Mouse (Mus musculus) left cerebral cortex, postnatal 36 days (tissue): Measurements from ENCODE around the gene Crtc1. TPM values are rescaled to one million over a fixed set of nuclear protein-coding genes. Genes with fewer than 3 reads are reported as not detected.

Source experiments
- total RNA-seq, 2 experiments: library from RNA; stranded (reverse); gene quantifications; 2 replicates each; pipeline ENCODE4 v1.2.3; 2021

Crtc1 gene
- total RNA-seq, 2 experiments from 2014 or later = 116 to 140 TPM

Other genes starting within 250 kb of the Crtc1 start
- 10 to 100 TPM; 29.7 to 45.9 TPM for gene Slc25a42, start 227.3 kb downstream of the Crtc1 start, total RNA-seq
- 100 to 1,000 TPM; 105 to 126 TPM for gene Sugp2, start 205.4 kb downstream of the Crtc1 start, total RNA-seq
- gene Armc6, start 205.1 kb downstream of the Crtc1 start, total RNA-seq = 10 to 100 TPM; 37.4 to 42.2 TPM
- gene Homer3, start 156.8 kb downstream of the Crtc1 start, total RNA-seq = 1 to 10 TPM; 9.1 to 9.6 TPM
- 10 to 100 TPM; 47.8 to 49.8 TPM for gene Ddx49, start 137.1 kb downstream of the Crtc1 start, total RNA-seq
- gene Cope, start 137.1 kb downstream of the Crtc1 start, total RNA-seq = 100 to 1,000 TPM; 124 to 139 TPM
- 100 to 1,000 TPM; 101 to 104 TPM for gene Cers1, start 123.8 kb downstream of the Crtc1 start, total RNA-seq
- 10 to 100 TPM; 15.3 to 23.7 TPM for gene Gdf1, start 109.8 kb downstream of the Crtc1 start, total RNA-seq
- 10 to 100 TPM; 59.2 to 66.3 TPM for gene Upf1, start 86.3 kb downstream of the Crtc1 start, total RNA-seq
- under 1 TPM; 0.25 to 0.88 TPM for gene Comp, start 66.0 kb downstream of the Crtc1 start, total RNA-seq
- 10 to 100 TPM; 43.6 to 44.6 TPM for gene Klhl26, start 37.4 kb upstream of the Crtc1 start, total RNA-seq
- gene Tmem59l, start 47.8 kb upstream of the Crtc1 start, total RNA-seq = 100 to 1,000 TPM; 279 to 317 TPM
- 1 to 10 TPM; 4.1 to 4.6 TPM for gene Crlf1, start 53.6 kb upstream of the Crtc1 start, total RNA-seq
- gene Rex1bd, start 67.2 kb upstream of the Crtc1 start, total RNA-seq = 100 to 1,000 TPM; 106 to 108 TPM
- gene Uba52, start 71.2 kb upstream of the Crtc1 start, total RNA-seq = 100 to 1,000 TPM; 828 to 997 TPM
- 100 to 1,000 TPM; 403 to 432 TPM for gene Fkbp8, start 88.1 kb upstream of the Crtc1 start, total RNA-seq
- 10 to 100 TPM; 45.0 to 49.7 TPM for gene Kxd1, start 88.4 kb upstream of the Crtc1 start, total RNA-seq
- gene Ell, start 99.9 kb upstream of the Crtc1 start, total RNA-seq = 10 to 100 TPM; 19.1 to 20.7 TPM
- 10 to 100 TPM; 47.5 to 53.0 TPM for gene Isyna1, start 154.8 kb upstream of the Crtc1 start, total RNA-seq
- 100 to 1,000 TPM; 257 to 265 TPM for gene Ssbp4, start 169.3 kb upstream of the Crtc1 start, total RNA-seq
- gene Lrrc25, start 176.6 kb upstream of the Crtc1 start, total RNA-seq = 1 to 10 TPM in 1 of 2 experiments, under 1 TPM in 1; 0.44 to 1.2 TPM
- not detected for gene Gdf15, start 192.9 kb upstream of the Crtc1 start, total RNA-seq
- 10 to 100 TPM; 11.6 to 17.2 TPM for gene Pgpep1, start 220.8 kb upstream of the Crtc1 start, total RNA-seq
- gene Lsm4, start 233.7 kb upstream of the Crtc1 start, total RNA-seq = 10 to 100 TPM; 59.1 to 69.8 TPM